Mouse (Mus musculus) lung, postnatal 0 days (tissue): ENCODE measurements around the gene Nr2f6.

Experiments used
- CTCF ChIP-seq: IDR thresholded peaks from 2 replicates; pipeline ENCODE4 v1.5.1; 2016; ENCODE audit warnings: antibody characterized with exemption, mild to moderate bottlenecking
- EP300 ChIP-seq: IDR thresholded peaks from 2 replicates; pipeline ENCODE4 v1.6.1; 2016; ENCODE audit warnings: antibody characterized with exemption, mild to moderate bottlenecking, control low read depth

GRCm38 (mm10) chr8:71400826-71401225, 19.1 kb upstream of the Nr2f6 start:
- TF ChIP-seq CTCF = no peak
- no peak for TF ChIP-seq EP300
